Mouse (Mus musculus): ENCODE results near the gene Mapkapk5.
"Not testable (repeated sequence)": the region's sequence is repeated elsewhere in the genome, so short reads cannot be mapped to it uniquely, and the experiment has no call there.

The Mapkapk5 gene

GRCm38 (mm10) chr5:121501424-121501996 is 44.2 kb downstream of the Mapkapk5 start:
- in situ Hi-C loops (cut with MboI; ENCODE audit: low sequenced_read_pairs), result not testable (repeated sequence)

DNA sequence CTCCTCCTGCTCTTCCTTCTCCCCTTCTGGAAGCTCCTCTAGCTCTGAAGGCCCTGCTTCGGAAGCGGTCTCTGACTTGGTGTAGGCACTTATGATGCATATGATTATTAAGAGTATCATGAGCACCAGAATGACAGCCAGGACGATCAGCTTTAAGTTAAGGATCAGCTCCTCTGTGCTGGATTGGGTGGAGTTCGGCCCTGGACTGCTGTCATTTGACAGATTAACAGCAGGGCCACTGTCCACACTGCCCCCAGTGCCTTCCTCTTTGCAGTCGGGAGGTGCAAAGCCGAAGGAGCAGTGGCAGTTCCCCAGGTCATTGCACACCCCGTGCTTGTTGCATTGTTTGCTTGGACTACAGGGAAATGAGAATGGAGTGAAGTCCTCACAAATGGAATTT is 45.0 kb downstream of the Mapkapk5 start:
- in situ Hi-C loops (cut with MboI; ENCODE audit: low sequenced_read_pairs), result no loop called here

GRCm38 (mm10) chr5:121493305-121493704 is 52.4 kb downstream of the Mapkapk5 start:
- in situ Hi-C loops (cut with MboI; ENCODE audit: low sequenced_read_pairs), result no loop called here

GRCm38 (mm10) chr5:121484801-121485200 is 60.9 kb downstream of the Mapkapk5 start:
- in situ Hi-C loops (cut with MboI; ENCODE audit: low sequenced_read_pairs), result no loop called here

GRCm38 (mm10) chr5:121477680-121478079 is 68.0 kb downstream of the Mapkapk5 start:
- in situ Hi-C loops (cut with MboI; ENCODE audit: low sequenced_read_pairs), result no loop called here

GRCm38 (mm10) chr5:121476040-121476439 is 69.7 kb downstream of the Mapkapk5 start:
- in situ Hi-C loops (cut with MboI; ENCODE audit: low sequenced_read_pairs), result no loop called here
